Mouse (Mus musculus): ENCODE measurements around the gene Afap1l2. TPM values are rescaled to one million over a fixed set of nuclear protein-coding genes. Genes with fewer than 3 reads are reported as not detected.
A peak's percentile ranks its signal among the peaks of the same experiment; 100 is the strongest.

The Afap1l2 gene
- total and polyA plus RNA-seq, 3 experiments: 0.17 to 3.1 (median 0.44) TPM

GRCm38 (mm10) chr19:57006841-57007240 is 1.2 kb downstream of the Afap1l2 start:
- Histone ChIP-seq H3K4me1 (ENCODE audit: control insufficient read depth in 1 of 2, insufficient read depth in 2 of 2) (peaks cover 18 to 28% of the 10 kb centered on the region in 2 experiments), H3K27me3 (replicated peaks) (peaks cover 1% of the 10 kb centered on the region), H3K27ac (ENCODE audit: insufficient read depth, low read depth) (no peak overlapping the region), H3K4me3 (replicated peaks in 1 of 3; ENCODE audit: low read depth in 2 of 3, low read length in 2 of 3, poor library complexity in 1 of 3) (no peak overlapping the region), H3K9me3 (replicated peaks; ENCODE audit: low read length) (no peaks in the 10 kb centered on the region), H3K9ac (ENCODE audit: insufficient read depth, low read depth) (no peak overlapping the region), H3K79me2 (replicated peaks; ENCODE audit: control insufficient read depth, extremely low read depth, insufficient read depth, poor library complexity, severe bottlenecking) (no peaks in the 10 kb centered on the region), H3K36me3 (replicated peaks in 1 of 2; ENCODE audit: control insufficient read depth in 1 of 2, insufficient read depth in 1 of 2, low read length in 1 of 2) (no peaks in the 10 kb centered on the region), H3K4me2 (ENCODE audit: insufficient read depth, low read depth, poor library complexity, severe bottlenecking) (peak overlapping the region; percentile 60; the same call in 1 of the 2 replicates)
- no peak for TF ChIP-seq USF1 (IDR thresholded peaks at IDR 0.05; ENCODE audit: low read depth, low read length)
- no peak for TF ChIP-seq ZNF384 (IDR thresholded peaks at IDR 0.05; ENCODE audit: low read depth, low read length)
- TF ChIP-seq MAZ (IDR thresholded peaks at IDR 0.05; ENCODE audit: low read depth, low read length): no peak
- TF ChIP-seq KAT2A (IDR thresholded peaks at IDR 0.05; ENCODE audit: insufficient replicate concordance, low read length): no peak
- no peak for TF ChIP-seq ELF1 (IDR thresholded peaks at IDR 0.05; ENCODE audit: low read depth, low read length)
- no peak for TF ChIP-seq E2F4 (IDR thresholded peaks at IDR 0.05; ENCODE audit: insufficient replicate concordance, low read depth, low read length)
- TF ChIP-seq MEF2A (IDR thresholded peaks at IDR 0.05; ENCODE audit: borderline replicate concordance, low read depth, low read length): no peak
- TF ChIP-seq UBTF (IDR thresholded peaks at IDR 0.05; ENCODE audit: low read depth, low read length): no peak
- TF ChIP-seq MXI1 (IDR thresholded peaks at IDR 0.05; ENCODE audit: low read depth, low read length): no peak
- no peak for TF ChIP-seq ZKSCAN1 (IDR thresholded peaks at IDR 0.05; ENCODE audit: borderline replicate concordance, low read depth, low read length)
- TF ChIP-seq PAX5 (IDR thresholded peaks at IDR 0.05; ENCODE audit: low read length): no peak
- no peak for TF ChIP-seq RCOR1 (conservative IDR thresholded peaks at IDR 0.05; ENCODE audit: low read depth, low read length)
- TF ChIP-seq TCF12 (IDR thresholded peaks at IDR 0.05; ENCODE audit: low read depth, low read length): no peak
- no peak for TF ChIP-seq CHD1 (IDR thresholded peaks at IDR 0.05; ENCODE audit: low read depth, low read length)
- TF ChIP-seq TBP (conservative IDR thresholded peaks at IDR 0.05; ENCODE audit: low read depth, low read length): no peak
- no peak for TF ChIP-seq ZMIZ1 (IDR thresholded peaks at IDR 0.05; ENCODE audit: low read depth, low read length)
- TF ChIP-seq JUN (IDR thresholded peaks at IDR 0.05; ENCODE audit: insufficient read depth, low read depth, low read length): no peak
- TF ChIP-seq MYC (IDR thresholded peaks at IDR 0.05; ENCODE audit: low read depth, low read length): no peak
- dilution Hi-C loops (cut with MboI; ENCODE audit: extremely low pct_ligation_motif_present, extremely low pct_unique_long_range_greater_than_20kb, low sequenced_read_pairs) (no loop called here), in situ Hi-C loops (cut with MboI; ENCODE audit: low pct_ligation_motif_present, low pct_unique_long_range_greater_than_20kb, low sequenced_read_pairs) (no loop called here)
- no peak for DNase-seq (ENCODE audit: extremely low read depth)

- dilution Hi-C loops (cut with MboI; ENCODE audit: extremely low pct_ligation_motif_present, extremely low pct_unique_long_range_greater_than_20kb, low sequenced_read_pairs): no loop called here
- peaks cover 13 to 18% of the 10 kb centered on the region in 2 experiments for H3K4me1 ChIP-seq (ENCODE audit: control insufficient read depth in 1 of 2, insufficient read depth in 2 of 2)
Observed at GRCm38 (mm10) chr19:57005062-57005461, 3.0 kb downstream of the Afap1l2 start.

More at GRCm38 (mm10) chr19:57005062-57005461, 3.0 kb downstream of the Afap1l2 start:
- no peaks in the 10 kb centered on the region for H3K36me3 ChIP-seq (replicated peaks in 1 of 2; ENCODE audit: control insufficient read depth in 1 of 2, insufficient read depth in 1 of 2, low read length in 1 of 2)
- no peak overlapping the region for H3K4me2 ChIP-seq (ENCODE audit: insufficient read depth, low read depth, poor library complexity, severe bottlenecking)
- no peaks in the 10 kb centered on the region for H3K79me2 ChIP-seq (replicated peaks; ENCODE audit: control insufficient read depth, extremely low read depth, insufficient read depth, poor library complexity, severe bottlenecking)
- DNase-seq (ENCODE audit: extremely low read depth): no peak
- in situ Hi-C loops (cut with MboI; ENCODE audit: low pct_ligation_motif_present, low pct_unique_long_range_greater_than_20kb, low sequenced_read_pairs): no loop called here
- TF ChIP-seq ETS1 (conservative IDR thresholded peaks at IDR 0.05; ENCODE audit: low read depth, low read length) (no peak), CTCF (conservative IDR thresholded peaks at IDR 0.05 in 1 of 2, IDR thresholded peaks at IDR 0.05 in 1 of 2; ENCODE audit: low read depth in 2 of 2, low read length in 2 of 2) (no peak), POLR2AphosphoS2 (IDR thresholded peaks at IDR 0.05; ENCODE audit: low read depth, low read length) (no peak)
- no peak overlapping the region for H3K4me3 ChIP-seq (replicated peaks in 1 of 3; ENCODE audit: low read depth in 2 of 3, low read length in 2 of 3, poor library complexity in 1 of 3)
- H3K9ac ChIP-seq (ENCODE audit: insufficient read depth, low read depth): no peak overlapping the region
- no peak overlapping the region for H3K27ac ChIP-seq (ENCODE audit: insufficient read depth, low read depth)
- H3K27me3 ChIP-seq (replicated peaks): peaks cover 1% of the 10 kb centered on the region
- H3K9me3 ChIP-seq (replicated peaks; ENCODE audit: low read length): no peaks in the 10 kb centered on the region
